Mouse (Mus musculus) hindbrain, embryonic 11.5 days (tissue): ENCODE measurements around the gene Cnnm2. TPM values are rescaled to one million over a fixed set of nuclear protein-coding genes. Genes with fewer than 3 reads are reported as not detected.

Experiments used
- ATAC-seq: fragments of 200-750 bp; cut with Nextera tagmentation; 2 replicates; pipeline ENCODE4 v1.8.0; 2017; ENCODE audit warnings: mild to moderate bottlenecking, moderate TSS enrichment, moderate library complexity; ENCODE audit not compliant: low FRiP score
- DNase-seq: peaks from one replicate; pipeline ENCODE4 v3.0.0-alpha.2; 2015; ENCODE audit warnings: low spot score
- H3K27ac ChIP-seq: fragments of 300-500 bp; sonication (generic); 2 replicates; pipeline ENCODE4 v1.5.1; 2014; ENCODE audit warnings: mild to moderate bottlenecking, low read depth, low read length
- H3K27me3 ChIP-seq: fragments of 300-500 bp; sonication (generic); 2 replicates; pipeline ENCODE4 v1.6.1; 2014; ENCODE audit warnings: mild to moderate bottlenecking, low read length, moderate library complexity, mixed read lengths; ENCODE audit not compliant: control insufficient read depth, insufficient read depth
- H3K36me3 ChIP-seq: fragments of 300-500 bp; sonication (generic); 2 replicates; pipeline ENCODE4 v1.6.1; 2014; ENCODE audit warnings: mild to moderate bottlenecking, low read length, moderate library complexity, mixed read lengths; ENCODE audit not compliant: control insufficient read depth, insufficient read depth
- H3K4me1 ChIP-seq: fragments of 300-500 bp; sonication (generic); replicated peaks from 2 replicates; pipeline ENCODE4 v1.6.1; 2014; ENCODE audit warnings: low read length, mixed read lengths; ENCODE audit not compliant: control insufficient read depth, insufficient read depth
- H3K4me2 ChIP-seq: fragments of 300-500 bp; sonication (generic); replicated peaks from 2 replicates; pipeline ENCODE4 v1.6.1; 2014; ENCODE audit warnings: mild to moderate bottlenecking, low read depth, low read length
- H3K4me3 ChIP-seq: fragments of 300-500 bp; sonication (generic); 2 replicates; pipeline ENCODE4 v1.5.1; 2014; ENCODE audit warnings: low read depth, low read length
- H3K9ac ChIP-seq: fragments of 300-500 bp; sonication (generic); 2 replicates; pipeline ENCODE4 v1.6.1; 2014; ENCODE audit warnings: low read depth, low read length
- H3K9me3 ChIP-seq: fragments of 300-500 bp; sonication (generic); 2 replicates; pipeline ENCODE4 v1.6.1; 2016; ENCODE audit warnings: low read length; ENCODE audit not compliant: control insufficient read depth
- WGBS: fragments of 180-500 bp; shearing (Covaris S2); extraction: QIAGEN DNeasy Blood & Tissue Kit; methylation state at CpG from one replicate; pipeline ENCODE4 v1.1.7; 2014; 5-methylcytosine and 5-hydroxymethylcytosine counted together
- polyA plus RNA-seq: library from polyadenylated mRNA; unstranded; fragments of >200 nt; fragmentation: Nextera tagmentation; extraction: Ambion mirVana; gene quantifications from 2 replicates; pipeline ENCODE4 v1.2.1, GENCODE M21; 2014

Gene Cnnm2
- polyA plus RNA-seq, 1 experiment from 2014 or later = 4.6 TPM

- WGBS = 82% methylated on average over 6 of the region's 6 CpGs
These were observed 167.7 kb downstream of the Cnnm2 start for GRCm38 (mm10) chr19:46929044-46929587.

More at GRCm38 (mm10) chr19:46929044-46929587, 167.7 kb downstream of the Cnnm2 start:
- no peak for ATAC-seq
- Histone ChIP-seq H3K4me3 (no peak overlapping the region), H3K9me3 (no peaks in the 10 kb centered on the region), H3K27ac (no peak overlapping the region), H3K4me2 (no peak overlapping the region), H3K9ac (no peak overlapping the region), H3K27me3 (no peaks in the 10 kb centered on the region), H3K36me3 (no peaks in the 10 kb centered on the region), H3K4me1 (no peaks in the 10 kb centered on the region)
- DNase-seq = peak; percentile 17

Other genes starting within 250 kb of the Cnnm2 start
- 145 and 160 TPM in 2 replicates for gene Arl3, start 188.4 kb upstream of the Cnnm2 start, polyA plus RNA-seq
- gene Sfxn2, start 188.2 kb upstream of the Cnnm2 start, polyA plus RNA-seq = 9.3 and 11.1 TPM in 2 replicates
- gene Wbp1l, start 162.5 kb upstream of the Cnnm2 start, polyA plus RNA-seq = 31.5 and 33.4 TPM in 2 replicates
- 0.29 TPM in 1 of 2 replicates, not detected in the other for gene Cyp17a1, start 88.4 kb upstream of the Cnnm2 start, polyA plus RNA-seq
- 14.2 and 14.9 TPM in 2 replicates for gene Borcs7, start 71.7 kb upstream of the Cnnm2 start, polyA plus RNA-seq
- 30.2 and 31.6 TPM in 2 replicates for gene As3mt, start 54.1 kb upstream of the Cnnm2 start, polyA plus RNA-seq